Mouse (Mus musculus): ENCODE measurements around the gene Rtp4. TPM values are rescaled to one million over a fixed set of nuclear protein-coding genes. Genes with fewer than 3 reads are reported as not detected.

The Rtp4 gene
- total RNA-seq, 1 experiment from 2014 or later = 15.2 TPM

- no peak for DNase-seq
Observed at GRCm38 (mm10) chr16:23513401-23513800, 6.7 kb upstream of the Rtp4 start.

- peak; percentile 81 for DNase-seq
Observed at GRCm38 (mm10) chr16:23515766-23516165, 4.3 kb upstream of the Rtp4 start.

GRCm38 (mm10) chr16:23516606-23517005, 3.5 kb upstream of the Rtp4 start:
- no peak for DNase-seq

GRCm38 (mm10) chr16:23517230-23517629, 2.9 kb upstream of the Rtp4 start:
- no peak for DNase-seq

GRCm38 (mm10) chr16:23517754-23518566, 2.1 kb upstream of the Rtp4 start:
- no peak for DNase-seq

- peak; percentile 13 for DNase-seq
Observed at GRCm38 (mm10) chr16:23518567-23519369, 1.3 kb upstream of the Rtp4 start.

- no peak for DNase-seq
Observed at GRCm38 (mm10) chr16:23519771-23520170, 320 bp upstream of the Rtp4 start.

- DNase-seq = no peak
Observed at GRCm38 (mm10) chr16:23521092-23521491, 1.0 kb downstream of the Rtp4 start.

- no peak for DNase-seq
Observed at GRCm38 (mm10) chr16:23522081-23522480, 2.0 kb downstream of the Rtp4 start.

- DNase-seq = no peak
Observed at GRCm38 (mm10) chr16:23529186-23529585, 9.1 kb downstream of the Rtp4 start.

- DNase-seq = no peak
Observed at GRCm38 (mm10) chr16:23533707-23534106, 13.6 kb downstream of the Rtp4 start.

- DNase-seq = no peak
Observed at GRCm38 (mm10) chr16:23541046-23541445, 21.0 kb downstream of the Rtp4 start.

- no peak for DNase-seq
Observed at GRCm38 (mm10) chr16:23542866-23543265, 22.8 kb downstream of the Rtp4 start.

- no peak for DNase-seq
Observed at GRCm38 (mm10) chr16:23544361-23544760, 24.3 kb downstream of the Rtp4 start.

GRCm38 (mm10) chr16:23547783-23548182, 27.7 kb downstream of the Rtp4 start:
- no peak for DNase-seq

- peak; percentile 57 for DNase-seq
Observed at GRCm38 (mm10) chr16:23550346-23550980, 30.4 kb downstream of the Rtp4 start.

- no peak for DNase-seq
Observed at GRCm38 (mm10) chr16:23550981-23551582, 31.0 kb downstream of the Rtp4 start.

- DNase-seq = no peak
Observed at GRCm38 (mm10) chr16:23554673-23555072, 34.6 kb downstream of the Rtp4 start.

- no peak for DNase-seq
Observed at GRCm38 (mm10) chr16:23557195-23557594, 37.1 kb downstream of the Rtp4 start.

- no peak for DNase-seq
Observed at GRCm38 (mm10) chr16:23557669-23558068, 37.6 kb downstream of the Rtp4 start.

- no peak for DNase-seq
Observed at GRCm38 (mm10) chr16:23568369-23568958, 48.4 kb downstream of the Rtp4 start.

GRCm38 (mm10) chr16:23574561-23574960, 54.5 kb downstream of the Rtp4 start:
- no peak for DNase-seq

All from adrenal gland, postnatal 25 days (tissue).